Mouse (Mus musculus) testis, adult 2 months (tissue): ENCODE data around the gene Igfbp4. TPM values are rescaled to one million over a fixed set of nuclear protein-coding genes. Genes with fewer than 3 reads are reported as not detected.

Experiments
- H3K27ac ChIP-seq: fragments of 200-500 bp; 2 replicates; pipeline ENCODE4 v1.5.1; 2012; ENCODE audit warnings: low read depth, low read length; ENCODE audit not compliant: control insufficient read depth, insufficient read depth
- H3K27me3 ChIP-seq: fragments of 200-500 bp; 2 replicates; pipeline ENCODE4 v1.6.1; 2012; ENCODE audit warnings: mild to moderate bottlenecking, low read length, moderate library complexity; ENCODE audit not compliant: control insufficient read depth, insufficient read depth
- H3K36me3 ChIP-seq: fragments of 200-500 bp; 2 replicates; pipeline ENCODE4 v1.6.1; 2012; ENCODE audit warnings: mild to moderate bottlenecking, low read length; ENCODE audit not compliant: control insufficient read depth, insufficient read depth
- H3K4me1 ChIP-seq: fragments of 200-500 bp; 2 replicates; pipeline ENCODE4 v1.6.1; 2012; ENCODE audit warnings: low read length; ENCODE audit not compliant: control insufficient read depth, insufficient read depth
- H3K4me3 ChIP-seq: fragments of 200-500 bp; 2 replicates; pipeline ENCODE4 v1.5.1; 2012; ENCODE audit warnings: low read depth, mild to moderate bottlenecking, low read length, moderate library complexity, mixed read lengths; ENCODE audit not compliant: control insufficient read depth
- CTCF ChIP-seq: fragments of 200-500 bp; IDR thresholded peaks from 2 replicates; pipeline ENCODE4 v1.5.1; 2012; ENCODE audit warnings: low read depth, mild to moderate bottlenecking, inconsistent platforms, low read length, moderate library complexity; ENCODE audit not compliant: control insufficient read depth, insufficient read depth, insufficient replicate concordance
- POLR2A ChIP-seq: fragments of 200-500 bp; IDR thresholded peaks from 2 replicates; pipeline ENCODE4 v1.6.1; 2012; ENCODE audit warnings: low read depth, mild to moderate bottlenecking, inconsistent platforms, low read length, moderate library complexity; ENCODE audit not compliant: control insufficient read depth
- polyA plus RNA-seq: library from polyadenylated mRNA; depleted of rRNA; stranded (reverse); fragments of >200 nt; gene quantifications from 2 replicates; pipeline ENCODE4 v1.2.3, GENCODE M21; 2012

Igfbp4 gene
- polyA plus RNA-seq, 1 experiment: 19.0 TPM

GRCm38 (mm10) chr11:99025878-99026277 is 15.2 kb upstream of the Igfbp4 start:
- Histone ChIP-seq H3K36me3 (peaks cover 1% of the 10 kb centered on the region), H3K4me1 (peaks cover 9% of the 10 kb centered on the region), H3K4me3 (no peak overlapping the region), H3K27me3 (no peaks in the 10 kb centered on the region), H3K27ac (no peak overlapping the region)
- TF ChIP-seq CTCF (no peak), POLR2A (no peak)

GRCm38 (mm10) chr11:99026899-99027440 is 14.1 kb upstream of the Igfbp4 start:
- no peak overlapping the region for H3K4me3 ChIP-seq
- TF ChIP-seq CTCF (no peak), POLR2A (no peak)
- H3K36me3 ChIP-seq: peaks cover 1% of the 10 kb centered on the region

GRCm38 (mm10) chr11:99035350-99035749 is 5.7 kb upstream of the Igfbp4 start:
- Histone ChIP-seq H3K27ac (no peak overlapping the region), H3K4me1 (peaks cover 4% of the 10 kb centered on the region; the same call in 1 of the 2 replicates), H3K27me3 (no peaks in the 10 kb centered on the region), H3K4me3 (no peak overlapping the region), H3K36me3 (no peaks in the 10 kb centered on the region)
- TF ChIP-seq CTCF (no peak), POLR2A (no peak)

More at GRCm38 (mm10) chr11:99026899-99027440, 14.1 kb upstream of the Igfbp4 start:
- no peak overlapping the region for H3K27ac ChIP-seq
- H3K27me3 ChIP-seq: no peaks in the 10 kb centered on the region
- H3K4me1 ChIP-seq: peaks cover 9% of the 10 kb centered on the region

- TF ChIP-seq POLR2A: no peak
- no peak for TF ChIP-seq CTCF
- H3K27ac ChIP-seq: no peak overlapping the region
- peaks cover 11% of the 10 kb centered on the region for H3K4me1 ChIP-seq
- no peaks in the 10 kb centered on the region for H3K36me3 ChIP-seq
- peak overlapping the region; percentile 37 for H3K4me3 ChIP-seq
- no peaks in the 10 kb centered on the region for H3K27me3 ChIP-seq
These were observed 4.8 kb upstream of the Igfbp4 start for GRCm38 (mm10) chr11:99036254-99036653.

GRCm38 (mm10) chr11:99039782-99040181 is 1.3 kb upstream of the Igfbp4 start:
- TF ChIP-seq POLR2A (no peak), CTCF (peak; percentile 56; the same call in 1 of the 2 replicates)
- Histone ChIP-seq H3K4me3 (peak overlapping the region; percentile 56), H3K36me3 (no peaks in the 10 kb centered on the region), H3K4me1 (peaks cover 16% of the 10 kb centered on the region), H3K27ac (no peak overlapping the region), H3K27me3 (no peaks in the 10 kb centered on the region)

GRCm38 (mm10) chr11:99040346-99040974 is 584 bp upstream of the Igfbp4 start:
- TF ChIP-seq POLR2A (no peak), CTCF (no peak)
- Histone ChIP-seq H3K27me3 (no peaks in the 10 kb centered on the region), H3K4me1 (peaks cover 16% of the 10 kb centered on the region), H3K36me3 (no peaks in the 10 kb centered on the region), H3K27ac (no peak overlapping the region; the same call in 1 of the 2 replicates), H3K4me3 (peak overlapping the region; percentile 85)

GRCm38 (mm10) chr11:99041841-99042780 is 1.1 kb downstream of the Igfbp4 start:
- peaks cover 16% of the 10 kb centered on the region for H3K4me1 ChIP-seq
- H3K27ac ChIP-seq: no peak overlapping the region; the same call in 1 of the 2 replicates
- no peaks in the 10 kb centered on the region for H3K36me3 ChIP-seq
- TF ChIP-seq POLR2A (no peak), CTCF (no peak)
- H3K27me3 ChIP-seq: no peaks in the 10 kb centered on the region
- peak overlapping the region; percentile 85 for H3K4me3 ChIP-seq
